Mouse (Mus musculus): ENCODE measurements around the gene Agpat4.

The Agpat4 gene

GRCm38 (mm10) chr17:12265969-12266925 is 147.7 kb downstream of the Agpat4 start:
- DNase-seq (ENCODE audit: extremely low spot score, low read depth, low spot score) = no peak

- DNase-seq (ENCODE audit: extremely low spot score, low read depth, low spot score) = no peak
These were observed 149.6 kb downstream of the Agpat4 start for GRCm38 (mm10) chr17:12268091-12268490.

- no peak for DNase-seq (ENCODE audit: extremely low spot score, low read depth, low spot score)
These were observed 150.0 kb downstream of the Agpat4 start for GRCm38 (mm10) chr17:12268538-12268937.
